Mouse (Mus musculus): Measurements from ENCODE around the gene Phf6.
"Not testable (repeated sequence)": the region's sequence is repeated elsewhere in the genome, so short reads cannot be mapped to it uniquely, and the experiment has no call there.

The Phf6 gene

GRCm38 (mm10) chrX:52911587-52912371 lies at the start of gene Phf6:
Gene Phf6, plus strand, starts transcription at chrX:52912266.
- peak; percentile 94 to 95 for DNase-seq (ENCODE audit: low spot score in 2 of 2)

GRCm38 (mm10) chrX:52864126-52864525 lies 47.9 kb upstream of the Phf6 start:
- DNase-seq (ENCODE audit: low spot score in 2 of 2): no peak

- not testable (repeated sequence) for DNase-seq (ENCODE audit: low spot score in 2 of 2)
Observed at GRCm38 (mm10) chrX:52898486-52898885, 13.6 kb upstream of the Phf6 start.

- DNase-seq (ENCODE audit: low spot score in 2 of 2): no peak
Observed at GRCm38 (mm10) chrX:52912372-52912728, 284 bp downstream of the Phf6 start.

GRCm38 (mm10) chrX:52912826-52913701 lies 998 bp downstream of the Phf6 start:
- DNase-seq (ENCODE audit: low spot score in 2 of 2): no peak

- DNase-seq (ENCODE audit: low spot score in 2 of 2): no peak
Observed at GRCm38 (mm10) chrX:52913856-52914255, 1.8 kb downstream of the Phf6 start.

- DNase-seq (ENCODE audit: low spot score in 2 of 2): no peak
Observed at GRCm38 (mm10) chrX:52914705-52915104, 2.6 kb downstream of the Phf6 start.

- no peak for DNase-seq (ENCODE audit: low spot score in 2 of 2)
Observed at GRCm38 (mm10) chrX:52916516-52916915, 4.5 kb downstream of the Phf6 start.

GRCm38 (mm10) chrX:52926726-52927125 lies 14.7 kb downstream of the Phf6 start:
- no peak for DNase-seq (ENCODE audit: low spot score in 2 of 2)

- DNase-seq (ENCODE audit: low spot score in 2 of 2): no peak
Observed at GRCm38 (mm10) chrX:52928883-52929282, 16.8 kb downstream of the Phf6 start.

GRCm38 (mm10) chrX:52929779-52930178 lies 17.7 kb downstream of the Phf6 start:
- DNase-seq (ENCODE audit: low spot score in 2 of 2): no peak

- DNase-seq (ENCODE audit: low spot score in 2 of 2): no peak
Observed at GRCm38 (mm10) chrX:52930191-52930590, 18.1 kb downstream of the Phf6 start.

- no peak for DNase-seq (ENCODE audit: low spot score in 2 of 2)
Observed at GRCm38 (mm10) chrX:52932161-52932560, 20.1 kb downstream of the Phf6 start.

- DNase-seq (ENCODE audit: low spot score in 2 of 2): no peak
Observed at GRCm38 (mm10) chrX:52934496-52934895, 22.4 kb downstream of the Phf6 start.

- DNase-seq (ENCODE audit: low spot score in 2 of 2): no peak
Observed at GRCm38 (mm10) chrX:52945509-52945908, 33.4 kb downstream of the Phf6 start.

- DNase-seq (ENCODE audit: low spot score in 2 of 2): peak in 1 of 2 experiments; percentile 24
Observed at GRCm38 (mm10) chrX:52949713-52950112, 37.6 kb downstream of the Phf6 start.

GRCm38 (mm10) chrX:52956942-52957341 lies 44.9 kb downstream of the Phf6 start:
- no peak for DNase-seq (ENCODE audit: low spot score in 2 of 2)

GRCm38 (mm10) chrX:52961559-52962110 lies 49.6 kb downstream of the Phf6 start:
- DNase-seq (ENCODE audit: low spot score in 2 of 2): peak in 1 of 2 experiments; percentile 21

GRCm38 (mm10) chrX:52965149-52965548 lies 53.1 kb downstream of the Phf6 start:
- DNase-seq (ENCODE audit: low spot score in 2 of 2): no peak

GRCm38 (mm10) chrX:52971211-52972006 lies 59.3 kb downstream of the Phf6 start:
- no peak for DNase-seq (ENCODE audit: low spot score in 2 of 2)

GRCm38 (mm10) chrX:52972129-52972528 lies 60.1 kb downstream of the Phf6 start:
- DNase-seq (ENCODE audit: low spot score in 2 of 2): no peak

GRCm38 (mm10) chrX:52972680-52973079 lies 60.6 kb downstream of the Phf6 start:
- DNase-seq (ENCODE audit: low spot score in 2 of 2): no peak
